Mouse (Mus musculus) small intestine, adult 2 months (tissue): Measurements from ENCODE around the gene Evx2. TPM values are rescaled to one million over a fixed set of nuclear protein-coding genes. Genes with fewer than 3 reads are reported as not detected.

Experiments
- H3K27ac ChIP-seq: fragments of 200-500 bp; 2 replicates; pipeline ENCODE4 v1.5.1; 2012; ENCODE audit warnings: low read depth, low read length, control low read depth, inconsistent platforms; ENCODE audit not compliant: insufficient read depth
- H3K27me3 ChIP-seq: fragments of 200-500 bp; 2 replicates; pipeline ENCODE4 v1.6.1; 2012; ENCODE audit warnings: mild to moderate bottlenecking, moderate library complexity, low read length, inconsistent platforms; ENCODE audit not compliant: control insufficient read depth, insufficient read depth
- H3K36me3 ChIP-seq: fragments of 200-500 bp; 2 replicates; pipeline ENCODE4 v1.6.1; 2012; ENCODE audit warnings: mild to moderate bottlenecking, low read length, control low read depth, inconsistent platforms; ENCODE audit not compliant: control insufficient read depth, insufficient read depth
- H3K4me1 ChIP-seq: fragments of 200-500 bp; 2 replicates; pipeline ENCODE4 v1.6.1; 2012; ENCODE audit warnings: low read length, inconsistent platforms, mixed read lengths; ENCODE audit not compliant: control insufficient read depth, insufficient read depth, insufficient read length
- H3K4me3 ChIP-seq: fragments of 200-500 bp; 2 replicates; pipeline ENCODE4 v1.5.1; 2012; ENCODE audit warnings: low read depth, mild to moderate bottlenecking, control low read depth, inconsistent platforms, low read length, moderate library complexity
- CTCF ChIP-seq: fragments of 200-500 bp; IDR thresholded peaks from 2 replicates; pipeline ENCODE4 v1.5.1; 2012; ENCODE audit warnings: low read depth, mild to moderate bottlenecking, control low read depth, inconsistent platforms, low read length, moderate library complexity, mixed read lengths; ENCODE audit not compliant: insufficient replicate concordance, insufficient read length; ENCODE audit errors: extremely low read depth
- POLR2A ChIP-seq: fragments of 200-500 bp; IDR thresholded peaks from 2 replicates; pipeline ENCODE4 v1.6.1; 2012; ENCODE audit warnings: low read depth, mild to moderate bottlenecking, control low read depth, inconsistent platforms, low read length, moderate library complexity
- WGBS: fragments of 180-500 bp; shearing (Covaris S2); methylation state at CpG from one replicate; pipeline ENCODE4 v1.1.7; 2018; 5-methylcytosine and 5-hydroxymethylcytosine counted together
- polyA plus RNA-seq: library from polyadenylated mRNA; depleted of rRNA; stranded (reverse); fragments of >200 nt; gene quantifications from 2 replicates; pipeline ENCODE4 v1.2.3, GENCODE M21; 2012; rRNA removed

Evx2 gene
- polyA plus RNA-seq, 1 experiment = not detected

GRCm38 (mm10) chr2:74604011-74604410 lies 55.3 kb downstream of the Evx2 start:
- Histone ChIP-seq H3K27me3 (no peaks in the 10 kb centered on the region), H3K4me1 (no peaks in the 10 kb centered on the region), H3K36me3 (no peaks in the 10 kb centered on the region), H3K4me3 (no peak overlapping the region), H3K27ac (no peak overlapping the region)
- TF ChIP-seq POLR2A (no peak), CTCF (no peak)
- WGBS = 56% methylated on average over 3 of the region's 3 CpGs

Other genes with a start within 250 kb of the Evx2 start
- 1.5 and 1.6 TPM in 2 replicates for gene Lnpk, start 80.1 kb downstream of the Evx2 start, polyA plus RNA-seq
- not detected in 2 replicates for gene Hoxd13, start 8.8 kb upstream of the Evx2 start, polyA plus RNA-seq
- not detected in 2 replicates for gene Hoxd12, start 15.5 kb upstream of the Evx2 start, polyA plus RNA-seq
- gene Hoxd11, start 20.0 kb upstream of the Evx2 start, polyA plus RNA-seq = not detected in 2 replicates
- gene Hoxd10, start 32.4 kb upstream of the Evx2 start, polyA plus RNA-seq = not detected in 2 replicates
- 0.24 and 0.34 TPM in 2 replicates for gene Hoxd9, start 38.2 kb upstream of the Evx2 start, polyA plus RNA-seq
- 0.60 and 3.1 TPM in 2 replicates for gene Hoxd8, start 45.1 kb upstream of the Evx2 start, polyA plus RNA-seq
- gene Hoxd3, start 52.4 kb upstream of the Evx2 start, polyA plus RNA-seq = 0.42 and 0.48 TPM in 2 replicates
- 1.2 and 2.9 TPM in 2 replicates for gene Hoxd4, start 52.4 kb upstream of the Evx2 start, polyA plus RNA-seq
- gene Gm28230, start 67.2 kb upstream of the Evx2 start, polyA plus RNA-seq = 0.04 and 0.10 TPM in 2 replicates
- gene Hoxd1, start 103.4 kb upstream of the Evx2 start, polyA plus RNA-seq = not detected in 2 replicates
- 50.3 and 64.1 TPM in 2 replicates for gene Mtx2, start 166.2 kb upstream of the Evx2 start, polyA plus RNA-seq